Mouse (Mus musculus) kidney, embryonic 15.5 days (tissue): ENCODE data around the gene Akip1. TPM values are rescaled to one million over a fixed set of nuclear protein-coding genes. Genes with fewer than 3 reads are reported as not detected.

Experiments used
- ATAC-seq: fragments of 200-750 bp; cut with Nextera tagmentation; replicated peaks from 2 replicates; pipeline ENCODE4 v1.8.0; 2017; ENCODE audit warnings: moderate TSS enrichment; ENCODE audit not compliant: low FRiP score
- H3K27ac ChIP-seq: fragments of 300-500 bp; sonication (generic); 2 replicates; pipeline ENCODE4 v1.5.1; 2015; ENCODE audit warnings: mild to moderate bottlenecking, inconsistent platforms
- H3K27me3 ChIP-seq: fragments of 300-500 bp; sonication (generic); 2 replicates; pipeline ENCODE4 v1.6.1; 2015; ENCODE audit warnings: inconsistent platforms
- H3K36me3 ChIP-seq: fragments of 300-500 bp; sonication (generic); 2 replicates; pipeline ENCODE4 v1.6.1; 2015; ENCODE audit warnings: inconsistent platforms
- H3K4me1 ChIP-seq: fragments of 300-500 bp; sonication (generic); 2 replicates; pipeline ENCODE4 v1.6.1; 2015; ENCODE audit warnings: inconsistent platforms
- H3K4me2 ChIP-seq: fragments of 300-500 bp; sonication (generic); 2 replicates; pipeline ENCODE4 v1.6.1; 2015; ENCODE audit warnings: moderate library complexity, mild to moderate bottlenecking, inconsistent platforms
- H3K4me3 ChIP-seq: fragments of 300-500 bp; sonication (generic); replicated peaks from 2 replicates; pipeline ENCODE4 v1.5.1; 2015; ENCODE audit warnings: mild to moderate bottlenecking, inconsistent platforms
- H3K9ac ChIP-seq: fragments of 300-500 bp; sonication (generic); 2 replicates; pipeline ENCODE4 v1.6.1; 2015; ENCODE audit warnings: mild to moderate bottlenecking, inconsistent platforms
- H3K9me3 ChIP-seq: fragments of 300-500 bp; sonication (generic); replicated peaks from 2 replicates; pipeline ENCODE4 v1.6.1; 2016; ENCODE audit warnings: inconsistent platforms
- WGBS: fragments of 180-500 bp; shearing (Covaris S2); methylation state at CpG from one replicate; pipeline ENCODE4 v1.1.7; 2015; ENCODE audit warnings: mixed read lengths; 5-methylcytosine and 5-hydroxymethylcytosine counted together
- polyA plus RNA-seq: library from polyadenylated mRNA; unstranded; fragments of >200 nt; fragmentation: Nextera tagmentation; extraction: Ambion mirVana; gene quantifications from 2 replicates; pipeline ENCODE4 v1.2.1, GENCODE M21; 2015

Akip1 gene
- polyA plus RNA-seq, 1 experiment from 2014 or later = 31.3 TPM

DNA sequence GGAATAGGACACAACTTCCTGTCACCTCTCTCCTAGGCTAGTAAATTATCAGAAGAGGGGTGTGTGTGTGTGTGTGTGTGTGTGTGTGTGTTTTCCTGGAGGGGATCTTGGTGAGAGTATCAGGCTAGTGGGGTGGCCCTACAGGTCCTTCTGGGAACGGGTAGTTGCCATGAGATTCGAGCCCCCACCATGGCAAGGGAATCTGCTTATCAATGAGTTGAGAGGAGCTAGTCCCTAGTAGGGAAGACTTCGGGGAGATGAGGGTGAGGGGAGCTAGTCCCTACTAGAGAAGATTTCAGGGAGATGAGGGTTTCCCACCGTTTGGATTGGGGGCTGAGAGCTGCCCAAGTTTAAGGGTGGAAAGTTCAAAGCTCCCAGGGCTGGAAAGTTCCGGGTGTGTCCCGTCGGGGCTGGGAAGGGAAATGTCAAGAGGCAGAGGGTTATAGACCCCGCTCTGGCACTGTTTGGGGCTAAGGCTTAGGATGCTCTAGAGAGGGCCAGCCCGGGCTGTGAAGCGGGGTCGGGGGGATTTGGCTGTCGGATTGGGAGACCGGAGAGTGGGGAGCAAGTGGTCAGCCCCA lies 48.0 kb downstream of the Akip1 start:
- ATAC-seq = 0 out of 2 replicates have a peak, but pooled peaks have one; percentile 7
- Histone ChIP-seq H3K4me1 (peaks cover 18% of the 10 kb centered on the region), H3K27me3 (no peaks in the 10 kb centered on the region), H3K4me2 (peak overlapping the region; percentile 79), H3K4me3 (peak overlapping the region; percentile 68), H3K9me3 (no peaks in the 10 kb centered on the region), H3K9ac (peak overlapping the region; percentile 71), H3K27ac (peak overlapping the region; percentile 78), H3K36me3 (0 out of 2 replicates have a peak, but pooled peaks cover 3% of the 10 kb centered on the region)
- 5% methylated on average over 13 of the region's 13 CpGs for WGBS

DNA sequence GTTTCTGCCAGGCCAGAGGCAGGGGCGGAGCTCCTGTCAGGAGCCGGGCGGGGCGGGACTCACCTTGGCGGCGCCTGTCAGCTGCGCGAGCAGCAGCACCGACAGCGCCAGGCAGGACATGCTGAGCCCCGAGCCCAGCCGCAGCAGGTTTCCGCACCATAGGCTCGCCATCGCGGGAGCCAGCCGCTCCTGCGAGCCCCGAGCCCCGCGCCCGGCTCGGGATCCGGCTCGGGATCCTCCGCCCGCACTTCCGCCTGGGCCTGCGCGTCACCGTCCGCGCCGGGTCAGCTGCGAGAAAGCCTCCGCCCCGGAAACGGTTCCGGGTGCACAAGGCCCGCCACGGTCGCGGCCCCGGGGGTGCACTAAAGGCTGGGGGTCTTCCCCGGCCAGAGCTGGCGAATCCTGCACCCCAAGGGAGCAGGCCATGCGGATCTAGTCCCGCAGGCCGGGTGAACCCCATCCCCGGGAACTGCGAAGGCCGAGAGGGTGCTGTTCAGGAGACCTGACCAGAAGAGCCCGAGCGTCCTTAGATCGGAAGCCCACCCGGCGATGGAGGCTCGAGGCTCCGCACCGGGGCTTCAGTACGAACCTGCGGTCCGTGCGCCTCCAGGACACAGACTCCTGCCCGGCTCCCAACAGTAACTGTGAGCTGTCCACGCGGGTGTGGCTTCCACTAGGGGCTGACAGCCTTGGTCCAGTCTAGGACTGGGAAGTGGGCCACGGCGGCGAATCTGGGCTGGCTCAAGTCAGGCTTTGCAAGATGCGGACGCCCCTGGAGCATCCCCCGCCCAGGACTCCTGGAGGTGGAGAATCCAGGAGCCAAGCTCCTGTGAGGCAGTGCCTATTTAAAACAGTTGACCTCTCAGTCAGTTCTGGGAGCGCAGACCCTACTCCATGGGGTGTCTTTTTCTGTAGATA lies 48.8 kb downstream of the Akip1 start, which contains the start of gene Tmem9b:
Tmem9b (minus strand) TSS at position 868 of the 918 bp plus-strand sequence.
- ATAC-seq = peak; percentile 94
- Histone ChIP-seq H3K9me3 (no peaks in the 10 kb centered on the region), H3K36me3 (0 out of 2 replicates have a peak, but pooled peaks cover 2% of the 10 kb centered on the region), H3K27me3 (no peaks in the 10 kb centered on the region), H3K9ac (peak within 1 kb of the TSS; percentile 71), H3K4me3 (peak within 1 kb of the TSS; percentile 68), H3K27ac (peak within 1 kb of the TSS; percentile 78), H3K4me2 (peak within 1 kb of the TSS; percentile 79), H3K4me1 (peaks cover 18% of the 10 kb centered on the region)
- under 1% methylated on average over 74 of the region's 74 CpGs for WGBS

GRCm38 (mm10) chr7:109754034-109754433 lies 50.5 kb downstream of the Akip1 start:
- Histone ChIP-seq H3K9me3 (no peaks in the 10 kb centered on the region), H3K9ac (no peak overlapping the region), H3K4me2 (no peak overlapping the region), H3K27ac (no peak overlapping the region), H3K4me3 (no peak overlapping the region), H3K27me3 (no peaks in the 10 kb centered on the region), H3K4me1 (peaks cover 18% of the 10 kb centered on the region), H3K36me3 (no peaks in the 10 kb centered on the region)
- 89% methylated on average over 8 of the region's 8 CpGs for WGBS
- ATAC-seq = no peak

GRCm38 (mm10) chr7:109756291-109756690 lies 52.8 kb downstream of the Akip1 start:
- H3K27ac ChIP-seq = no peak overlapping the region
- no peaks in the 10 kb centered on the region for H3K27me3 ChIP-seq
- peaks cover 17% of the 10 kb centered on the region for H3K4me1 ChIP-seq
- no peak for ATAC-seq
- no peak overlapping the region for H3K4me2 ChIP-seq
- no peak overlapping the region for H3K4me3 ChIP-seq
- H3K9me3 ChIP-seq = no peaks in the 10 kb centered on the region
- H3K36me3 ChIP-seq = no peaks in the 10 kb centered on the region
- WGBS = 82% methylated on average over 3 of the region's 3 CpGs
- H3K9ac ChIP-seq = no peak overlapping the region

Other genes with a start within 250 kb of the Akip1 start
- gene Trim66, start 195.6 kb upstream of the Akip1 start, polyA plus RNA-seq = 0.03 TPM in 1 of 2 replicates, not detected in the other
- 135 and 148 TPM in 2 replicates for gene Rpl27a, start 184.5 kb upstream of the Akip1 start, polyA plus RNA-seq
- gene St5, start 85 bp upstream of the Akip1 start, polyA plus RNA-seq = 34.5 and 35.4 TPM in 2 replicates
- gene BC051019, start 20.2 kb downstream of the Akip1 start, polyA plus RNA-seq = 0.19 TPM in 1 of 2 replicates, not detected in the other
- gene Ascl3, start 28.0 kb downstream of the Akip1 start, polyA plus RNA-seq = 0.24 TPM in 1 of 2 replicates, not detected in the other
- gene Tmem9b, start 49.2 kb downstream of the Akip1 start, polyA plus RNA-seq = 52.0 and 55.4 TPM in 2 replicates
- gene Nrip3, start 78.3 kb downstream of the Akip1 start, polyA plus RNA-seq = 0.53 and 0.57 TPM in 2 replicates
- gene Scube2, start 162.0 kb downstream of the Akip1 start, polyA plus RNA-seq = 0.89 and 1.0 TPM in 2 replicates